Mouse (Mus musculus): ENCODE data around the gene Mfsd12.
A peak's percentile ranks its signal among the peaks of the same experiment; 100 is the strongest.

Mfsd12 gene

DNA sequence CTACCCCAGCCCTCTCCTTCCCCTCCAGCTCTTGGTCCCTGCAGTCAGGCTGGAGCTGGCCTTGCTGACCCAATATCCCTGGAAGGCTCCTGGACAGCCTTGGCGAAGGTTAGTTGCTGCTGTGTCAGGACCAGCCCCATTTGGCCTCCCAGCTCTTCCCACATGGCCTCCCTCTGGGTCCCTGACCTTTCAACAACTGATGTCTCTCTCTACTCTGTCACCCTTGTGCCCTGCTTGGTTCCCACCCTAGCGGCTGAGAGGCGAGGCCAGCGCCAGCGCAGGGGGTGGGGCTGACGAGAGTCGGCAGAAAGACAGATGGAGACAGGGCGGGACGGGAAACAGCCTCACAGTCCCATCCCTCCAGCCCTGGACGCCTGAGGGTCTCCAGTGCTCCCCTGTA lies 28.9 kb upstream of the Mfsd12 start, which contains the start of gene Tbxa2r:
Gene Tbxa2r, plus strand, starts transcription at position 346 of the 400 bp plus-strand sequence.
- peak in 1 of 2 experiments; percentile 23 for DNase-seq (ENCODE audit: low spot score in 2 of 2)

DNA sequence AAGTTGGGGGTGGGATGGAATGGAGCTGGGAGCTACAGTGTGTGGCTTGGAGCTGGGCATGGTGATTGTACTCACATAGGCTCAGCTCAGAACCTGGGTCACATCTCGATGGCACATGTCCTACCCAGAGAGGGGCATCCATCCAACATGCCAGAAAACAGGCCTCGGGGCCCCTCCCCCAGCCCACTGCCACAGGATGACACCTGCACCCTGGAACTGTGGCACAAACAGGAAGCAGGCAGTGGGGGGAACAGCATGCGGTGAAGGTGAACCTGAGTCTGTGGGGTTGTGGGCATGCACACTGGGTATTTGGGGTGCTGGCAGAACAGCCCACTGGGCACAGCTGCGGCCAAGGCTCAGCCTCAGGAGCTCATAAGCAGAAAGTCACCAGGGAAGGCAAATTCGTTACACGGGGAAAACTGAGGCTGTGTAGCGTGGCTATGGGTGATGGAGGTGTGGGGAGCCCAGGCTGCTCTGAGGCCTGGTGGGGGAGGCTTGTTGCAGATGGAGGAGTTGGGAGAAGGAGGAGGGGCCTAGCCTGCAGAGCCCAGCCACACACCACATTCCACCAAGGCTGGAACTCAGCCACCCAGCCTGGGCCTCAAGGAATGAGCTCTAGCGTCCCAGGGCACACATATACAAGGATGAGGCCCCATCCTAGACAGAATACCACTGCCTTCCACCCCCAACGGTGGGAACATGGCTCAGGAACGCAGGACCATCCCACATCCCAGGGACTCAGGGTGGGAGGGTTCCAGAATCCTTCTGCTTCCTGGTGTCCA lies 27.9 kb upstream of the Mfsd12 start:
- no peak for DNase-seq (ENCODE audit: low spot score in 2 of 2)

DNA sequence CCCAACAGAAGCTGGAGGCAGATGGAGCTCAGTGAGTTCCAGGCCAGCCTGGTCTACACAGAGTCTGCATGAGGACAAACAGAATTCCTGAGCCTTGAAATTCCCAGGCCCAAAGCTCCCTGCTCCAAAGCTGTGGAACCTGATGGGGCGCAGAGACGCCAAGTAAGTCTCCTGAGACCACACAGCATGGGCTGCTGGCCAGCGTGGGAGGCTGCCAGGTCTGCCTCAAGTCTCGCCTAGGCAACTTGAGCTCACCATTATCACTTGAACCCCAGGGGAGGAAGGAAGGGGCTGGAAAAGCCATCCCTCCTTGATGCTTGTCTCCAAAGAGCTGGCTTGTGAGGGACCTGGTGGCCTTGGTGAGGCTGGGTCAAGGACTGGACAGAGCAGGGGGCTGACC lies 27.3 kb upstream of the Mfsd12 start:
- DNase-seq (ENCODE audit: low spot score in 2 of 2), result no peak

DNA sequence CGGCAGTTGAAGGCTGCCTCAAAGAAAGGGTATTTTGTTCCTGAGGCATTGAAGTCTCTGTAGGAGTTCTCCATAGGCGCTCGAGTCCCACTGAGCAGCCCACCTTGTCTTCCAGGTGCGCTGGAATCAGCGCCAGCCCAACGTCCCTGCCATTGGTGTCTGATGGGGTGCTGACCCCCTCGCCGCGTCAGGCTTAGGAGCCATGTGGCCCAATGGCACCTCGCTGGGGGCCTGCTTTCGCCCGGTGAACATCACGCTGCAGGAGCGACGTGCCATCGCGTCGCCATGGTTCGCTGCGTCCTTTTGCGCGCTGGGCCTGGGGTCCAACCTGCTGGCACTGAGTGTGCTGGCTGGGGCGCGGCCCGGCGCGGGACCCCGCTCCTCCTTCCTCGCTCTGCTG lies 25.0 kb upstream of the Mfsd12 start:
- DNase-seq (ENCODE audit: low spot score in 2 of 2), result no peak

DNA sequence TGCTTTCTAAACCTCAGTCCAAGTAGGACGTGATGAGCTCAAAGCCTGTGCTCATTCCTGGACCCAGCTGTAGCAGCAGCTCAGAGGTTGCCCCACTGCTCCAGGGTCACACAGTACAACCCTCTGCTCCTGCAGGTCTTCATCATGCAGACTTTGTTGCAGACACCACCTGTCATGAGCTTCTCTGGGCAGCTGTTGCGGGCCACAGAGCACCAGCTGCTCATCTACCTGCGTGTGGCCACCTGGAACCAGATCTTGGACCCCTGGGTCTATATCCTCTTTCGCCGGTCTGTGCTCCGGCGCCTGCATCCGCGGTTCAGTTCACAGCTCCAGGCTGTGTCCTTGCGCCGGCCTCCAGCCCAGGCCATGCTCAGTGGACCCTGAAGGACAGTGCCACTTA lies 23.0 kb upstream of the Mfsd12 start:
- DNase-seq (ENCODE audit: low spot score in 2 of 2), result no peak

DNA sequence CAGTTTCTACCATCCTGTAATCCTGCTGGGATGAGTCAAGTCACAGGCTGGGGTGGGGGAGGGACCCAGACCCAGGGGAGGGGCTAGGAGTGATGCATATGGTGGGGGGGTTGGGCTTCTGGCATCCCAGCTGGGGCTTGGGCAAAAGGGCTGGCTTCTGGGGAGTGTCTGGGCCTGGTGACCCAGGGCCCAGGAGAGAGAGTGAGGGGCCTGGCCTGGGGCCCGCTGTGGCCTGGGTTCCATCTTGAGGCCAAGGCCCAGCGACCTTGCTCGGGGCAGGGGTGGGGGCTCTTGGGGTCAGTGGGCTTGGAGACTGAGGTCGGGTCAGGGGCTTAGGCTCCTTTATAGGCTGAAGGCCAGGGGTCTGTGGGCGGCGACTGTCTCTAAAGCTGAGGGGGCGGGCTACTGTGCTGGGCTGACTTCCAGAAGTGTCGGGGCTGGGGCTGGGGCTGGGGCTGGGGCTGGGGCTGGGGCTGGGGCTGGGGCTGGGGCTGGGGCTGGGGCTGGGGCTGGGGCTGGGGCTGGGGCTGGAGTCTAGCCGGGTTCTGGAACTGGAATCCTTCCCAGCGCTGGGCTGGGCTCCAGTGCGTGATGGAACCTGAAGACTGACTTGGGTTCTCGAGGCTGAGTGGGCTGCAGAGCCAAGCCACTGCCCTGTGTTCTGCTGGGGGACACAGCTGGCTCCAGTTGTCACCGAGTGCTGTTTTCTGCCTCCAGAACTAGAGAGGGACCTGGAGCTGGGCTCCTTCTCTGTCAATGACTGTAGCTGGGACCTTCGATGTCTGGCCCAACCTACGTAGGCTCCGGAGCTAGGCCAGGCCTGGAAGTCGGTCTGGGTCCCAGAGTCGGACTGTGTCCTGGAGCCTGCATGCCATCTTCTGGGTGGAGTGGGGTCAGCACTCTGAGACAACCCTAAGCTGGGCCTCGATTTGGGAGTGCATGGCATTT lies 21.6 kb upstream of the Mfsd12 start:
- DNase-seq (ENCODE audit: low spot score in 2 of 2), result peak in 1 of 2 experiments; percentile 14

DNA sequence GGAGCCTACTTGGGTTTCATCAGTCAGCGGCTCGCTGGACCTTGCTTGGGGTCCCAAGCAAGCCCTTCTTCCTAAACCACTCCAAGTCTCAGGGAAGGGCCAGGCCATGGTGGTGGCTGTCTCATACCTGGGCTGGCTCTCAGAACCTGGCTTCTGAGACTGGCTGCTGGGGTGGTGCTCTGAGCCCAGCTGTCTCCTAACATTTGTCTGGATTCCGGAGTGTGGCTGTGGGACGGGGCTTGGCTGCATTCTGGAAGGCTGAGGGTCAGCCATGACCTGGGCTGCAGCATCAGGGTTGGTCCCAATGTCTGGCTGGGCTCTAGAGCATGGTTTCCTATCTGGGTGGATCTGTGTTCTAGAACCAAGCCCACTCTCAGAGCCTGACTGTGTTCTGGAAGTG lies 20.7 kb upstream of the Mfsd12 start:
- no peak for DNase-seq (ENCODE audit: low spot score in 2 of 2)

DNA sequence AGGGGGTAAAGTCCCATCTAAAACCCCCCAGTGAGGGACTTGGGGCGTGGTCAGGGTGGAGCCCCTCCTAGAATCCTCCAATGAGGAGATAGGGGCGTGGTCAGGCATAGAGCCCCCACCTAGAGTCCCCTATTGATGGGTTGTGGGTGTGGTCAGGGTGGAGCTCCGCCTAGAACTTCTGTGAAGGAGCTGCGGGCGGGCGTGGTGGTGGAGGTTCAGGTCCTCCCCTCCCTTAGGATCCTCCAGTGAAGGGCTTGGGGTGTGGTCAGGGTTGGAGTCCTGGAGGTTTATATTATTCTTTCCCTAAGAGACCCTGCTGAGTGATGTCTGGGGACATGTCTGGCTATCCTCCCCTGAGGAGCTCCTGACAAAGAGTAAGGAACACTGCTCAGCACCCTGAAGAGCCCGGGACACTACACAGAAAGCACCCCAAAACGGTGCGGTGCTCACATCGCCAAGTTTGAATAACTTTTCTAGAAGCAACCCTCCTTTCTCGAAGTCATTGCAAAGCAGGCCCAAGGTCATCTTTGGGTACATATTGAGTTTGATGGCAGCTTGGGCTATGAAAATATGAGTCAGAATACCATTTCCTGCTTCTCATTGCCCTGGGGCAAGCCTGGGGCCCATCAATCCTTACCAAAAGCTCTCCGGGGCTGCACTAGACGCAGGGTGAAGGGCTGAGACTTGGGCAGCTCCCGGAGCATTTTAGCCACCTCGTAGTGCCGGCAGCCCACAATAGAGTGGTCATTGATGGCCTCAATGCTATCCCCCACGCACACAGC lies 16.5 kb upstream of the Mfsd12 start:
- DNase-seq (ENCODE audit: low spot score in 2 of 2), result no peak

DNA sequence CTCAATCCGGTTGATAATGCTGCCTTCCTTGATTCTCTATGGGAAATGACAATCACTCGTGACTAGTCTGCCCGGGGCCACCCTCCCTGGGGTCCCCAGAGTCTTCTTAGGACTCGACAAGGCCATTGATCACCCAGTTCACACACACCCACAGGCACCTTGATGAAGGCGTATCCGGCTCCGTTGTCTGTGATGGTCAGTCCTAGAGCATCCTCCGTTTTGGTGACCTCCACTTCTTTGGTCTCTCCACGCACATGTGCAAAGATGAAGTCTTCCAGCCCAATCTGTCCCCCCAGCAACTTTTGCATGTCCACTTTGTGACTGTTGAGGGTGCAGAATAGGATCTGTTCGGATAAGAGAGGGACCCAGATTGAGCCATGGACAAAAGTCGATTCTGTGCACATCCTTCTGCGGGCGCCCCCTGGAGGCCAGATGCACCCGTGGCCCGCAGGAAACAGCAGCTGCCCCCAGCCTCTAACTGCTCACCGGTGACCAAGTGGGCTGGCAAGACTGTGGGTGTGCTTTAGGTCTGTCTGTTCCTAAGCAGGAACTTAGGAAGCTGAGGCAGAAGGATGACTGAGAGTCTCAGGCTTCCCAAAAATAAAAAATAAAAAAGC lies 15.8 kb upstream of the Mfsd12 start:
- DNase-seq (ENCODE audit: low spot score in 2 of 2), result peak in 1 of 2 experiments; percentile 41

DNA sequence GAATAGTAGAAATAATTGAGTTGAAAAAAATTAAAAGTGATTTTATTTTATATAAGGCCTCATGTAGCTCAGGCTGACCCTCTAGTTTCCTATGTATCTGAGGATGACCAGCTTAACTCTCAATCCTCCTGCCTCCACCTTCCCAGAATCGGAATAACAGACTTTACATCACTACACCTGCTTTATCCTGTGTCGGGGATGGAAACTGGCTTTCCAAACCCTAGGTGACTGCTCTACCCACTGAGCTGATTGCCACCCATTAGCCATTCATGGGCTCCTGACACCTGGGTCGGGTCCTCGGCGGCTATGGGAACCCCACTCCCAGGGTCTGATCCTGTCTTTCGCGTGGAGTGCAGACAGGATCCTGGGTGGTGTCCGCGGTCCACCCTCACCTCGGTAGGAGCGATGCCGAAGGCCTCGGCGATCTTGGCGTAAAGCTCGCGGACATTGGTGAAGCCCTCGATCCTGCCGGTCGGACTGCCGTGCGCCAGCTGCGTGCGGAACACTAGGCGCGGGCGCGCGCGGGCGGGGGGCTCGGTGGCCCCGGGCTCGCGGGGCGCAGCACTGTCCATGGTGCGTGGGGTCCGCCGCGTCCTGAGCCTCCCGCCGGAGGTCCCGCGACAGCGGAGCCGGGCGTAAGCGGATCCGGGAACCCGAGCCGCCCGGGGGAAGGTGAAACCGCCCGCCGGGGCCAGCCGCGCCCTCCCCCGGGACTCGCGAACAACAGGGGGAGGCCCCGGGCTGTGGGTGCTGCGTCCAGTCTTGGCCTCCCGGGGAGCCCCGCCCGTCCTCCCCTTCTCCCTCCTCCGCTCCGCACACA lies 14.4 kb upstream of the Mfsd12 start, which contains the start of gene Gipc3:
Gene Gipc3, minus strand, starts transcription at position 581 of the 820 bp plus-strand sequence.
- DNase-seq (ENCODE audit: low spot score in 2 of 2), result no peak

DNA sequence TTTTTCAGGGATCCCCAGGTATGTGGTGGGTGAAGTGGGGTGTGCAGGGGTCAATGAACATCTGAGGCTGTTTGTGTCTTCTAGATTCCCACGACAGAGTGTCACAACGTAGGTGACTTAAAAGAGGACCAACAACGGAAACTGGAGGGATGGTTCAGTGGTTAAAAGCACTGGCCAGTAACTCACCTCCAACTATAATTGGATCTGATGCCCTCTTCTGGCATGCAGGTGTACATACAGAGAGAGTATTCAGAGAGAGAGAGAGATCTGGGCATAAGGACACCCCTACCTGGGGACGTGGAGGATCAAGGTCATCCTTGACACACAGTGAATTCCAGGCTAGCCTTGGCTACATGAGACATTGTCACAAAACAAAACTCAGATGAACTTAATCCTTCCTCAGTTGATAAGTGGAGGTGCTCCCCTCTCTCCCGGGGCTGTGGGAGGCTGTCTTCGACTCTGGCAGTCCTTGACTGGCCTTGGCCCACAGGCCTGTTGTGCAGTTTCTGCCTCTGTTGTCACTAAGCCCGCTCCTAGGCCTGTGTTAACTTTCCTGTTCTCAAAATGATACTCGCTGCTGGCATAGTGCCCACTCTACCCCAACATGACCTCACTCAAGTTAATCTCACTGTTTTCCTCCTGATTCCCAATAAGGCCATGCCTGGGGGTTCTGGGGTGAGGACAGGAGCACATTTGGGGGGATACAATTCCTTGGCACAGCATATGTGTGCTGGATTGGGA lies 12.7 kb upstream of the Mfsd12 start:
- DNase-seq (ENCODE audit: low spot score in 2 of 2), result no peak

DNA sequence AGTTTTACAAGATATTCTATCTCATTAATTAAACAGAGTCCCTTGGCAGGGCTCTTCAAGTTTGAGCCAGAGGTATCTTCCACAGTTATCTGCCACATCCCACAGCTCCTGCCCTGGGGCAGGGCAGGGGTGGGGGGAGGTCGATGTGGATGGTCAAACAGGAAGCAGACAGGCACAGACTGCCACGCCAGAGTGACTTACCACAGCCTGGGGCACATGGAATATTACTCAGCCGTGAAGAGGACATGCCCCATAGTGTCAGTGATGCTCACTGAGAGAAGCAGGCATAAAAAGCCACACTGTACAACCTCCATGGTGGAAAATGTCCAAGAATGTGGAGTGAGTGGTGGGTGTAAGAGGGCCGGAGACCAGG lies 12.1 kb upstream of the Mfsd12 start:
- DNase-seq (ENCODE audit: low spot score in 2 of 2), result no peak

DNA sequence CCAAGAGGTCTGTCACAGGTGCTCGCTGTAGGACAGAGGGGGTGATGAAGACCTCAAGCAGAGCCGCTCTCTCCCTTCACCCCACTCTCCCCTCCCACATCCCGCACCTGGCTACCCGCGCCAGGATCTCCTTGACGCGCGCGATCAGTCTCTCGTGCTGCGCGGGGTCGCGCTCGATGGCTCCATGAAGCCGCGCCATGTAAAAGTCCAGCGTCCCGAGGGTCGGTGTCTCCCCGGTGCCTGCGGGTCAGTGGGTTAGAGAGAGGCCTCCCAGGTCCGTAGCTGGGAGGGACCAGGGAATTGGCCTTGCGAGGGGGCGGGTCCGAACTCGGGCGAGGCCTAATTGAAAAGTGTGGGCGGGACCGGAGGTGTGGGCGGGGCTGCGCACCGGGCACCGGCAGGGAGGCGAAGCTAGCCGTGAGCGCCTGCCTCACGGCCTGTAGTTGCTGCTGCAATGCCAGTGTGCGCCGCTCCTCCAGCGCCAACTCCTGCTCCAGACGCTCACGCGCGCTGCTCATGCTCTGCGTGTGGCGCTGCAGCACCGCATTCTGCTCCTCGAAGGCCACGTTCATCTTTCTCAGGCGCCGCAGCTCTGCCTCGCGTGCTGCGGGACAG lies 10.7 kb upstream of the Mfsd12 start:
- peak in 1 of 2 experiments; percentile 58 for DNase-seq (ENCODE audit: low spot score in 2 of 2)

DNA sequence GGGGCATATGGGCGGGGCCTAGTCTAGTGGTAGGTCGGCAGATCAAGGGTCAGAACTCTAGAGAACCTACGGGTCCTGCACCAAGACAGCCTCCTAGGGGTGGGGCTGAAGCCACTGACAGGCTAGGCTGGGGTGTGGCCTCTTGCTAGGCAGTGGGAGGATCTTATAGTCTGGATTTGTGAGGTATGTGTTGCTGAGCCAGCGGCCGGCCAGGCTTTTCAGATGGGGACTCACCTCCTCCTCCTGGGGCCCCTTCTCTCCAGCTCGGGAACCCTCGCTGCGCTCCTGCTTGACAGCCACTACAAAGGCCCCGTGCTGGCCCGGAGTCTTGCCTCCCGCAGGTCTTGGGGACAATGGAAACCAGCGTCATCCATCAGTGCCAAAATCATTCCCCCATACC lies 8.1 kb upstream of the Mfsd12 start:
- DNase-seq (ENCODE audit: low spot score in 2 of 2), result no peak

DNA sequence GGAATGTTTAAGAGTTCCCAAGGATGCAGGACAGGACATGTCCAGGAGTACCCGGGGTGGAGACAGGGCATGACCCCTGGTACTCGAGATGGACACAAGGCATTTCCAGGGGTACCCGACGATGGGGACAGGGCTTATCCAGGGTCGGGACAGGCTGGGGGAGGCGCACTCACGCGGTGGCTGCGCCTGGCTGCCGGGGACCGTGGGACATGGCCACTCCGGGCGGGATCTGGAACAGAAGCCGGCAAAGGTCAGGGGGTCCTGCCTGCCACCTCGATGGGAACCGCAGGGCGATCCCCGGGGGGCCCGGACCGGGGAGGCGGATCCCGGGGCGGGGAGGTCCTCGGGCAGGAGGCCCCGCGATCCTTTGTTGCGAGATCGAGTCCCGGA lies 7.3 kb upstream of the Mfsd12 start:
- peak in 1 of 2 experiments; percentile 53 for DNase-seq (ENCODE audit: low spot score in 2 of 2)

DNA sequence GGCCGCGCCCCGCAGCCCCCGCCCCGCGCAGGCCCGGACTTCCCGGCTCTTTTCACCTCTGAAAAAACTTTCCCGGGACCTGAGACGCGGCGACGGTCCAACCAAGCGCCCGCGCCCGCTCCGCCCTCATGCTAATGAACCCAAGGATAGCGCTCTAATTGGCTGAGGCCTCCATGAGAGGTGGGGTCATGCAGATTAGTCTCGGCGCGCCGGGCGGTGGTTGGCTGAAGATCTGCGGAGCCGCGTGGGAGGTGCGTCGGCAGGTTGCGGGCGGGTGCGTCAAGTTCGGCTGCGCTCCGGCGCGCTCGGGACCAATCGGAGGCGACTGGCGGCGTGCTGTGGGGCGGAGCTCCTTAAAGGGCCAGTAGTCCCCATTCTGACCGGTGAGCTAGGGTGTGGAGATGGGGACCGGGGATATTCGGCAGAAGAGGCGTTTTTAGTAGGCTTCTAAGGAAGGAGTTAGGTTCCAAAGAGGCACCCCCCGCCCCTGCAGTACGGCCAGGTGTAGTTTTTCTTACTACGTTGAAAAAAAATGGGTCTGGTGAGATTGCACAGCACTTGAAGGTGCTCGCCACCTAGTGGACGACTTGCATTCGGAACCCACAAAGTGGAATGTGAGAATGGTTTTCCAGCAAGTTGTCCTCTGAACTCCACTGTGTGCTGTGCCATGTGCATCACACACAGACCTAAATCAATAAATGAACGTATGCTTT lies 6.8 kb upstream of the Mfsd12 start, which contains the start of gene Hmg20b:
Gene Hmg20b, minus strand, starts transcription at position 130 of the 713 bp plus-strand sequence.
- DNase-seq (ENCODE audit: low spot score in 2 of 2), result peak; percentile 99 to 100

DNA sequence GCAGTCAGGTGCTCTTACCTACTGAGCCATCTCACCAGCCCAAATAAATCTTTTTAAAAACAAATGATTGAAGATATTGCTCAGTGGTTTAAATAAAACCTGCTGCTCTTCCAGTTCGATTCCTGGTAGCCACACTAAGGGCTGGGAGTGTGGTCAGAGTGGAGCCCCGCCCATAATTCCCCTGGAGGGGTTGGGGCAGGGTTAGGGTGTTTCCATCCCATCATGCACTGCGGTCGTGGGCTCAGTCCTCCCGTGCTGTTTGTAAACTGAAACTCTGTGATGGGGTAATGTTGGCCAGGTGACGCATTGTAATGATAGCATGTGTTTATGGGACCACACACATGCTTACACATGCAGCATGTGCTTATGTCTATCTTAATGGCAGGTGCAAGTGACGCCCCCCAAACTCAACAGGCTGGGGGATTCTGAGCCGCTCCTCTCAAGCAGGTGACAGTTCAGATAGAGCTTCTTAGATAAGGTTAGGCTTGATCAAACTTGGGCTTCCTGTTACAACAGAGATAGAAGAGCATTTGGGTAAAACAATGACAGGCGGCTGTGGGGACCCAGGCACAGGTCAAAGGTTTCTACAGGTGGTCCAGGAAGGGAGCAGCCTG lies 5.5 kb upstream of the Mfsd12 start:
- DNase-seq (ENCODE audit: low spot score in 2 of 2), result no peak
